Mouse (Mus musculus) cerebellum, adult 2 months (tissue): ENCODE measurements around the gene Cacng8. TPM values are rescaled to one million over a fixed set of nuclear protein-coding genes. Genes with fewer than 3 reads are reported as not detected.

ENCODE experiments used
- DNase-seq, 2 experiments: peaks; one replicate each; pipeline ENCODE4 v3.0.0; 2021
- H3K27ac ChIP-seq: fragments of 200-500 bp; 2 replicates; pipeline ENCODE4 v1.5.1; 2012; ENCODE audit warnings: low read length, control low read depth, inconsistent platforms; ENCODE audit not compliant: insufficient read depth
- H3K27me3 ChIP-seq: fragments of 200-500 bp; 2 replicates; pipeline ENCODE4 v1.6.1; 2012; ENCODE audit warnings: inconsistent platforms, mild to moderate bottlenecking, low read length, moderate library complexity; ENCODE audit not compliant: control insufficient read depth, insufficient read depth
- H3K4me1 ChIP-seq: fragments of 200-500 bp; 2 replicates; pipeline ENCODE4 v1.6.1; 2011; ENCODE audit warnings: low read length; ENCODE audit not compliant: control insufficient read depth, insufficient read depth
- H3K4me3 ChIP-seq: fragments of 200-500 bp; replicated peaks from 2 replicates; pipeline ENCODE3; 2011; ENCODE audit warnings: mild to moderate bottlenecking, low read depth, low read length, control low read depth; ENCODE audit not compliant: insufficient read depth
- CTCF ChIP-seq: fragments of 200-500 bp; IDR thresholded peaks from 2 replicates; pipeline ENCODE4 v1.5.1; 2011; ENCODE audit warnings: low read depth, mild to moderate bottlenecking, control low read depth, low read length, moderate library complexity, borderline replicate concordance; ENCODE audit not compliant: insufficient read depth
- POLR2A ChIP-seq: fragments of 200-500 bp; IDR thresholded peaks from 2 replicates; pipeline ENCODE4 v1.6.1; 2011; ENCODE audit warnings: low read length, control low read depth, borderline replicate concordance; ENCODE audit not compliant: insufficient read depth
- WGBS: fragments of 180-500 bp; shearing (Covaris S2); methylation state at CpG from one replicate; pipeline ENCODE4 v1.1.7; 2018; 5-methylcytosine and 5-hydroxymethylcytosine counted together
- polyA plus RNA-seq: library from polyadenylated mRNA; depleted of rRNA; stranded (reverse); fragments of >200 nt; gene quantifications from 2 replicates; pipeline ENCODE4 v1.2.3, GENCODE M21; 2012

Gene Cacng8
- polyA plus RNA-seq, 1 experiment = 20.6 TPM

DNA sequence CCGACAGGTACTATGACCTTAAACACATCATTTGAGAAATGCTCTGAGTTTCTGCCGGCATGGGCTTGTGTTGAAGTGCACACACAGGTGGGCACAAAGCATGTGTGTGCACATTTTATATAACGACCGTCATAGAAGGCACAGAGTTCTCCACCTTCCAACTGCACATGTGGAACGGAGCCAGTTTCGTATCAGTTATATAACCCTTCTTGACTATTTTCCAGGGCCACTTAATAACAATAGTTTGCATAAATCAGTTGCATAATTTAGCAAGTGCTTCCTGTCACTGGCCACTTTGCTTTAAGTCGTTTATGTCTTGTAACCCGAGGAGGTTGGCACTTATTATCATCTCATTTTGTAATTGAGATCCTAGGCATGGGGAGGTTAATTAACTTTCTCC, 16.7 kb upstream of the Cacng8 start:
- WGBS = 62% methylated on average over 8 of the region's 8 CpGs
- TF ChIP-seq CTCF (no peak), POLR2A (no peak)
- H3K27me3 ChIP-seq = no peaks in the 10 kb centered on the region
- no peak for DNase-seq
- peaks cover 5% of the 10 kb centered on the region; the same call in 1 of the 2 replicates for H3K4me1 ChIP-seq
- H3K27ac ChIP-seq = no peak overlapping the region
- no peak overlapping the region for H3K4me3 ChIP-seq

GRCm38 (mm10) chr7:3376831-3377230, 13.7 kb upstream of the Cacng8 start:
- peak; percentile 31 to 51 for DNase-seq
- no peak overlapping the region for H3K27ac ChIP-seq
- 34% methylated on average over 4 of the region's 4 CpGs for WGBS
- TF ChIP-seq POLR2A (no peak), CTCF (peak; percentile 47; the same call in 1 of the 2 replicates)
- H3K4me1 ChIP-seq = no peaks in the 10 kb centered on the region
- no peak overlapping the region for H3K4me3 ChIP-seq
- no peaks in the 10 kb centered on the region for H3K27me3 ChIP-seq

- Histone ChIP-seq H3K4me1 (no peaks in the 10 kb centered on the region), H3K27me3 (no peaks in the 10 kb centered on the region), H3K4me3 (no peak overlapping the region), H3K27ac (no peak overlapping the region)
- no peak for DNase-seq
- TF ChIP-seq CTCF (no peak), POLR2A (no peak)
- WGBS = 82% methylated on average over 9 of the region's 9 CpGs
Observed at GRCm38 (mm10) chr7:3382123-3382522, 8.4 kb upstream of the Cacng8 start.

DNA sequence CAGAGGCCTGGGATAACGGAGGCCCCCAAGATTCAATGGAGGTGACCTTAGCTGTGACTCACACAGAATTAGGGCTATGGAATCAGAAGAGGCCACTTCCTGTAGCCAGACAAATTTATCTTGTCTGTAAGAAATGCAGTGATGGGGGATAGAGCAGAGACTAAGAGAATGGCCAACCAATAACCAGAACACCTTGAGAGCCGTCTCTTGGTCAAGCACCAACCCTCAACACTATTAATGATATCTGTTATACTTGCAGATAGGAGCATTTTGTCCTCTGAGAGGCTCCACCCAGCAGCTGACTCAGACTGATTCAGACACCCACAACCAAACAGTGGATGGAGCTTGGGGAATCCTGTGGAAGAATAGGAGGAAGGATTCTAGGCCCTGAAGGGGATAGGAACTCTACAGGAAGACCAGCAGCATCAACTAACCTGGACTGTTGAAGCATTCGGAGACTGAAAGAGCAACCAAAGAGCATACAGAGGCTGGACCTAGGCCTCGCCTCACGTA, 5.6 kb upstream of the Cacng8 start:
- Histone ChIP-seq H3K27ac (no peak overlapping the region), H3K4me1 (no peaks in the 10 kb centered on the region), H3K27me3 (no peaks in the 10 kb centered on the region), H3K4me3 (no peak overlapping the region)
- no peak for DNase-seq
- WGBS = 97% methylated on average over 5 of the region's 5 CpGs
- TF ChIP-seq POLR2A (no peak), CTCF (no peak)

- H3K4me3 ChIP-seq = no peak overlapping the region
- TF ChIP-seq POLR2A (no peak), CTCF (no peak)
- H3K27me3 ChIP-seq = no peaks in the 10 kb centered on the region
- no peak overlapping the region for H3K27ac ChIP-seq
- H3K4me1 ChIP-seq = no peaks in the 10 kb centered on the region
- DNase-seq = no peak
- WGBS = 76% methylated on average over 6 of the region's 6 CpGs
Observed at GRCm38 (mm10) chr7:3386036-3386730, 4.3 kb upstream of the Cacng8 start.

DNA sequence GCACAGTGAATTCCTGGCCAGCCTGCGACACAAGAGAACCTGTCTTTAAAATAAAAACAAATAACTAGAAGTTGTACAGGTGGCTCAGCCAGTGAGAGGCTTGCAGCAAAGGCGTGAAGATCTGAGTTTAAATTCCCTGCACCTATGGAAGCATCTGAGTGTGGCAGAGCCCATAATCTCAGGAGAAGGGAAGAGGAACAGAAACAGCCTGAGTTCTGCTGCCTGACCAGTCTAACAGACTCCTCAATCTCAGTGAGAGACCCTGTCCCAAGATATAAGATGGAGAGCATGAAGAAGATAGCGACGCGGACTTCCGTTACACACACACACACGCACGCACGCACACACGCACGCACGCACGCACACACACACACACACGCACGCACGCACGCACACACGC, 2.7 kb upstream of the Cacng8 start:
- Histone ChIP-seq H3K27me3 (no peaks in the 10 kb centered on the region), H3K4me3 (no peak overlapping the region), H3K27ac (no peak overlapping the region), H3K4me1 (peaks cover 3% of the 10 kb centered on the region; the same call in 1 of the 2 replicates)
- 88% methylated on average over 18 of the region's 18 CpGs for WGBS
- no peak for DNase-seq
- TF ChIP-seq POLR2A (no peak), CTCF (no peak)

- WGBS = 53% methylated on average over 6 of the region's 6 CpGs
- no peak for TF ChIP-seq CTCF
- no peak for TF ChIP-seq POLR2A
- peaks cover 3% of the 10 kb centered on the region; the same call in 1 of the 2 replicates for H3K4me1 ChIP-seq
Observed at GRCm38 (mm10) chr7:3388885-3389284, 1.6 kb upstream of the Cacng8 start.

More at GRCm38 (mm10) chr7:3388885-3389284, 1.6 kb upstream of the Cacng8 start:
- no peak for DNase-seq
- no peak overlapping the region for H3K4me3 ChIP-seq
- no peaks in the 10 kb centered on the region for H3K27me3 ChIP-seq
- H3K27ac ChIP-seq = no peak overlapping the region
